Mouse (Mus musculus): Measurements from ENCODE around the gene Asl. TPM values are rescaled to one million over a fixed set of nuclear protein-coding genes. Genes with fewer than 3 reads are reported as not detected.
A peak's percentile ranks its signal among the peaks of the same experiment; 100 is the strongest.

Asl gene
- total RNA-seq, 2 experiments from 2014 or later = 16.0 to 31.9 TPM

- no peak for DNase-seq (ENCODE audit: low spot score in 2 of 2)
These were observed 20.9 kb downstream of the Asl start for GRCm38 (mm10) chr5:130008034-130008590.

- no peak for DNase-seq (ENCODE audit: low spot score in 2 of 2)
These were observed 21.7 kb downstream of the Asl start for GRCm38 (mm10) chr5:130007344-130007743.

- no peak for DNase-seq (ENCODE audit: low spot score in 2 of 2)
These were observed 25.8 kb downstream of the Asl start for GRCm38 (mm10) chr5:130003229-130003628.

- DNase-seq (ENCODE audit: low spot score in 2 of 2) = peak; percentile 58 to 64
These were observed 26.5 kb downstream of the Asl start, which contains the start of gene Gusb for GRCm38 (mm10) chr5:130002301-130003146. Gene Gusb, minus strand, starts transcription at chr5:130003049.

- DNase-seq (ENCODE audit: low spot score in 2 of 2) = no peak
These were observed 27.6 kb downstream of the Asl start for GRCm38 (mm10) chr5:130001356-130001987.

- DNase-seq (ENCODE audit: low spot score in 2 of 2) = no peak
These were observed 28.3 kb downstream of the Asl start for GRCm38 (mm10) chr5:130000735-130001134.

GRCm38 (mm10) chr5:129999097-129999496, 29.9 kb downstream of the Asl start:
- peak; percentile 49 to 51 for DNase-seq (ENCODE audit: low spot score in 2 of 2)

GRCm38 (mm10) chr5:129997700-129998099, 31.3 kb downstream of the Asl start:
- no peak for DNase-seq (ENCODE audit: low spot score in 2 of 2)

- no peak for DNase-seq (ENCODE audit: low spot score in 2 of 2)
These were observed 34.1 kb downstream of the Asl start for GRCm38 (mm10) chr5:129994989-129995388.

- no peak for DNase-seq (ENCODE audit: low spot score in 2 of 2)
These were observed 35.7 kb downstream of the Asl start for GRCm38 (mm10) chr5:129993374-129993773.

GRCm38 (mm10) chr5:129991898-129992297, 37.1 kb downstream of the Asl start:
- no peak for DNase-seq (ENCODE audit: low spot score in 2 of 2)

GRCm38 (mm10) chr5:129989376-129989775, 39.7 kb downstream of the Asl start:
- DNase-seq (ENCODE audit: low spot score in 2 of 2) = no peak

GRCm38 (mm10) chr5:129980216-129980615, 48.8 kb downstream of the Asl start:
- DNase-seq (ENCODE audit: low spot score in 2 of 2) = no peak

- DNase-seq (ENCODE audit: low spot score in 2 of 2) = no peak
These were observed 50.4 kb downstream of the Asl start for GRCm38 (mm10) chr5:129978608-129979007.

- no peak for DNase-seq (ENCODE audit: low spot score in 2 of 2)
These were observed 51.3 kb downstream of the Asl start for GRCm38 (mm10) chr5:129977768-129978167.

- DNase-seq (ENCODE audit: low spot score in 2 of 2) = no peak
These were observed 54.2 kb downstream of the Asl start for GRCm38 (mm10) chr5:129974866-129975311.

- DNase-seq (ENCODE audit: low spot score in 2 of 2) = no peak
These were observed 54.7 kb downstream of the Asl start for GRCm38 (mm10) chr5:129974354-129974753.

GRCm38 (mm10) chr5:129971491-129971890, 57.6 kb downstream of the Asl start:
- DNase-seq (ENCODE audit: low spot score in 2 of 2) = no peak

GRCm38 (mm10) chr5:129968417-129968816, 60.6 kb downstream of the Asl start:
- no peak for DNase-seq (ENCODE audit: low spot score in 2 of 2)

GRCm38 (mm10) chr5:129966448-129966847, 62.6 kb downstream of the Asl start:
- no peak for DNase-seq (ENCODE audit: low spot score in 2 of 2)

GRCm38 (mm10) chr5:129963224-129963623, 65.8 kb downstream of the Asl start:
- no peak for DNase-seq (ENCODE audit: low spot score in 2 of 2)
